Mouse (Mus musculus) bone marrow, adult 2 months (tissue): ENCODE measurements around the gene Fstl4.

Source experiments
- CTCF ChIP-seq: fragments of 200-500 bp; IDR thresholded peaks from 2 replicates; pipeline ENCODE4 v1.5.1; 2011; ENCODE audit warnings: low read length, control low read depth; ENCODE audit not compliant: control insufficient read depth, insufficient read depth
- POLR2A ChIP-seq: fragments of 200-500 bp; IDR thresholded peaks from 2 replicates; pipeline ENCODE4 v1.6.1; 2011; ENCODE audit warnings: low read depth, mild to moderate bottlenecking, control low read depth, low read length, borderline replicate concordance; ENCODE audit not compliant: control insufficient read depth

DNA sequence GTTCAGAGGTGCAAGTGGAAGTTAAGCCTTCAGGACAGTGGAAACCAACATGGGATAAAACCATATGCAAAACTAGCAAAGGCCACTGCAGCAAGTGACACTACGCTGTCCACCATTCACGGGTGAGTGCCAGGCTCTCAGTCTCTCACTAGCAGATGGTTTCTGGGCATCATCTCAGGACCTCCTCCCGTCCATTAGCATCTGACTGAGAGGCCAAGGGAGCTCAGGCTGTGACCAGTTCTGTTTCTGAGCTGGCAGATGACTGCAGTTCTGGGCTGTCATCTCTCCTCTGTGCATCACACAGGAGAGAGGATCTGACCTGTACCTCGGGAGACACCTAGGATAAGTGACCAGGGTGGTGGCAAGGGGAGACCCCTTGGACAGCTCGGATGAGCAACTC is 249.5 kb downstream of the Fstl4 start:
- no peak for TF ChIP-seq POLR2A
- no peak for TF ChIP-seq CTCF
